Mouse (Mus musculus): Measurements from ENCODE around the gene Mtif2. TPM values are rescaled to one million over a fixed set of nuclear protein-coding genes. Genes with fewer than 3 reads are reported as not detected.

Gene Mtif2
- polyA plus RNA-seq, 1 experiment = 30.1 TPM

- no peak for DNase-seq (ENCODE audit: extremely low spot score in 1 of 2, low spot score in 1 of 2)
These were observed 22.6 kb downstream of the Mtif2 start for GRCm38 (mm10) chr11:29548504-29549424.

GRCm38 (mm10) chr11:29549425-29549778 lies 23.2 kb downstream of the Mtif2 start:
- no peak for DNase-seq (ENCODE audit: extremely low spot score in 1 of 2, low spot score in 1 of 2)

GRCm38 (mm10) chr11:29560452-29560851 lies 34.2 kb downstream of the Mtif2 start:
- DNase-seq (ENCODE audit: extremely low spot score in 1 of 2, low spot score in 1 of 2) = no peak

- no peak for DNase-seq (ENCODE audit: extremely low spot score in 1 of 2, low spot score in 1 of 2)
These were observed 34.8 kb downstream of the Mtif2 start for GRCm38 (mm10) chr11:29560990-29561389.

GRCm38 (mm10) chr11:29563406-29563805 lies 37.2 kb downstream of the Mtif2 start:
- no peak for DNase-seq (ENCODE audit: extremely low spot score in 1 of 2, low spot score in 1 of 2)

GRCm38 (mm10) chr11:29571536-29571935 lies 45.3 kb downstream of the Mtif2 start:
- DNase-seq (ENCODE audit: extremely low spot score in 1 of 2, low spot score in 1 of 2) = no peak

- no peak for DNase-seq (ENCODE audit: extremely low spot score in 1 of 2, low spot score in 1 of 2)
These were observed 46.4 kb downstream of the Mtif2 start for GRCm38 (mm10) chr11:29572656-29573055.

GRCm38 (mm10) chr11:29579610-29580009 lies 53.4 kb downstream of the Mtif2 start:
- peak in 1 of 2 experiments; percentile 5 for DNase-seq (ENCODE audit: extremely low spot score in 1 of 2, low spot score in 1 of 2)

Other genes with a start within 250 kb of the Mtif2 start
- 23.1 and 26.3 TPM in 2 replicates for gene Ccdc88a, start 152.8 kb upstream of the Mtif2 start, polyA plus RNA-seq (2012; rRNA removed)
- gene Prorsd1, start 11.4 kb upstream of the Mtif2 start, polyA plus RNA-seq (2012; rRNA removed) = 4.8 and 4.9 TPM in 2 replicates
- gene Clhc1, start 21.5 kb downstream of the Mtif2 start, polyA plus RNA-seq (2012; rRNA removed) = 0.08 and 0.10 TPM in 2 replicates
- gene Rps27a, start 21.7 kb downstream of the Mtif2 start, polyA plus RNA-seq (2012; rRNA removed) = 566 and 666 TPM in 2 replicates
- 587 and 624 TPM in 2 replicates for gene Rtn4, start 166.5 kb downstream of the Mtif2 start, polyA plus RNA-seq (2012; rRNA removed)

Measured in frontal cortex, adult 2 months (tissue).